Mouse (Mus musculus) MEL (cell line): Measurements from ENCODE around the gene Pfn4. TPM values are rescaled to one million over a fixed set of nuclear protein-coding genes. Genes with fewer than 3 reads are reported as not detected.

Source experiments
- DNase-seq: peaks from one replicate; pipeline ENCODE4 v3.0.0; 2011; ENCODE audit warnings: low read depth, low spot score
- H3K27ac ChIP-seq: 2 replicates; pipeline ENCODE4 v1.5.1; 2012; ENCODE audit warnings: low read depth, mild to moderate bottlenecking, control low read depth, low read length, moderate library complexity; ENCODE audit not compliant: control insufficient read depth
- H3K27me3 ChIP-seq, 2 experiments: fragments of 150-350 bp in 1 of 2; sonication (generic) in 1 of 2; 2 replicates each; pipeline ENCODE4 v1.6.1; 2012; ENCODE audit warnings: low read length in 2 of 2, mild to moderate bottlenecking in 2 of 2, improper control_type of control experiment in 1 of 2, moderate library complexity in 1 of 2; ENCODE audit not compliant: insufficient read depth in 2 of 2, control insufficient read depth in 1 of 2
- H3K36me3 ChIP-seq, 2 experiments: 2 replicates each; pipeline ENCODE4 v1.6.1; 2012 to 2014; ENCODE audit warnings: low read length in 2 of 2, improper control_type of control experiment in 1 of 2, inconsistent platforms in 1 of 2, mild to moderate bottlenecking in 1 of 2; ENCODE audit not compliant: insufficient read depth in 2 of 2, control insufficient read depth in 1 of 2
- H3K4me1 ChIP-seq, 2 experiments: fragments of 150-350 bp in 1 of 2; sonication (generic) in 1 of 2; 2 replicates each; pipeline ENCODE4 v1.6.1; 2012; ENCODE audit warnings: low read length in 2 of 2, improper control_type of control experiment in 1 of 2, mild to moderate bottlenecking in 1 of 2; ENCODE audit not compliant: insufficient read depth in 2 of 2, control insufficient read depth in 1 of 2
- H3K4me3 ChIP-seq, 2 experiments: fragments of 150-350 bp in 1 of 2; sonication (generic) in 1 of 2; 2 replicates each; pipeline ENCODE4 v1.5.1; 2012; ENCODE audit warnings: low read depth in 2 of 2, low read length in 2 of 2, mild to moderate bottlenecking in 2 of 2, moderate library complexity in 2 of 2, control low read depth in 1 of 2, improper control_type of control experiment in 1 of 2; ENCODE audit not compliant: control insufficient read depth in 1 of 2, insufficient read depth in 1 of 2
- H3K79me2 ChIP-seq: 2 replicates; pipeline ENCODE4 v1.6.1; 2012; ENCODE audit warnings: mild to moderate bottlenecking, low read length, moderate library complexity; ENCODE audit not compliant: control insufficient read depth, poor library complexity, insufficient read depth
- H3K9ac ChIP-seq: 2 replicates; pipeline ENCODE4 v1.6.1; 2012; ENCODE audit warnings: low read depth, mild to moderate bottlenecking, control low read depth, low read length, moderate library complexity; ENCODE audit not compliant: control insufficient read depth, poor library complexity, severe bottlenecking
- H3K9me3 ChIP-seq: fragments of 150-350 bp; sonication (generic); replicated peaks from 2 replicates; pipeline ENCODE4 v1.6.1; 2012; ENCODE audit warnings: mild to moderate bottlenecking, low read length, improper control_type of control experiment, moderate library complexity; ENCODE audit not compliant: insufficient read depth
- CHD1 ChIP-seq: IDR thresholded peaks from 2 replicates; pipeline ENCODE4 v1.6.1; 2012; ENCODE audit warnings: low read depth, mild to moderate bottlenecking, inconsistent platforms, low read length, improper control_type of control experiment
- CHD2 ChIP-seq: IDR thresholded peaks from 2 replicates; pipeline ENCODE4 v1.6.1; 2011; ENCODE audit warnings: low read length, improper control_type of control experiment
- E2F4 ChIP-seq: IDR thresholded peaks from 2 replicates; pipeline ENCODE4 v1.6.1; 2011; ENCODE audit warnings: low read depth, low read length, improper control_type of control experiment, borderline replicate concordance
- ELF1 ChIP-seq: IDR thresholded peaks from 2 replicates; pipeline ENCODE4 v1.6.1; 2014; ENCODE audit warnings: low read depth, mild to moderate bottlenecking, inconsistent platforms, low read length, improper control_type of control experiment, moderate library complexity
- ETS1 ChIP-seq: IDR thresholded peaks from 2 replicates; pipeline ENCODE4 v1.6.1; 2012; ENCODE audit warnings: low read depth, mild to moderate bottlenecking, inconsistent platforms, low read length, improper control_type of control experiment, moderate library complexity
- GABPA ChIP-seq: IDR thresholded peaks from 2 replicates; pipeline ENCODE4 v1.6.1; 2012; ENCODE audit warnings: low read depth, mild to moderate bottlenecking, inconsistent platforms, low read length, improper control_type of control experiment, moderate library complexity
- GATA1 ChIP-seq: IDR thresholded peaks from 2 replicates; pipeline ENCODE4 v1.6.1; 2011; ENCODE audit warnings: low read depth, low read length, improper control_type of control experiment
- HCFC1 ChIP-seq: IDR thresholded peaks from 2 replicates; pipeline ENCODE4 v1.6.1; 2012; ENCODE audit warnings: low read depth, mild to moderate bottlenecking, inconsistent platforms, low read length, improper control_type of control experiment, moderate library complexity
- JUND ChIP-seq: IDR thresholded peaks from 2 replicates; pipeline ENCODE4 v1.6.1; 2011; ENCODE audit warnings: low read depth, mild to moderate bottlenecking, improper control_type of control experiment, low read length
- MAFK ChIP-seq: IDR thresholded peaks from 2 replicates; pipeline ENCODE4 v1.6.1; 2011; ENCODE audit warnings: low read depth, mild to moderate bottlenecking, low read length, improper control_type of control experiment, borderline replicate concordance
- MXI1 ChIP-seq: IDR thresholded peaks from 2 replicates; pipeline ENCODE4 v1.6.1; 2011; ENCODE audit warnings: mild to moderate bottlenecking, low read depth, low read length, improper control_type of control experiment
- MYB ChIP-seq: IDR thresholded peaks from 2 replicates; pipeline ENCODE4 v1.6.1; 2011; ENCODE audit warnings: mild to moderate bottlenecking, low read depth, low read length, improper control_type of control experiment
- POLR2AphosphoS2 ChIP-seq: IDR thresholded peaks from 2 replicates; pipeline ENCODE4 v1.6.1; 2011; ENCODE audit warnings: low read length, improper control_type of control experiment
- RCOR1 ChIP-seq: IDR thresholded peaks from 2 replicates; pipeline ENCODE4 v1.6.1; 2012; ENCODE audit warnings: low read depth, mild to moderate bottlenecking, inconsistent platforms, low read length, improper control_type of control experiment
- SIN3A ChIP-seq: IDR thresholded peaks from 2 replicates; pipeline ENCODE4 v1.6.1; 2012; ENCODE audit warnings: low read length, improper control_type of control experiment, inconsistent platforms
- SMC3 ChIP-seq: IDR thresholded peaks from 2 replicates; pipeline ENCODE4 v1.6.1; 2011; ENCODE audit warnings: low read depth, low read length, improper control_type of control experiment
- TAL1 ChIP-seq: IDR thresholded peaks from 2 replicates; pipeline ENCODE4 v1.6.1; 2012; ENCODE audit warnings: mild to moderate bottlenecking, inconsistent platforms, low read length, moderate library complexity, mixed read lengths
- TBP ChIP-seq: IDR thresholded peaks from 2 replicates; pipeline ENCODE4 v1.8.0; 2011; ENCODE audit warnings: low read depth, low read length, improper control_type of control experiment
- USF1 ChIP-seq: IDR thresholded peaks from 2 replicates; pipeline ENCODE4 v1.6.1; 2014; ENCODE audit warnings: low read depth, mild to moderate bottlenecking, inconsistent platforms, low read length, improper control_type of control experiment, moderate library complexity
- USF2 ChIP-seq, 2 experiments: IDR thresholded peaks; 2 replicates each; pipeline ENCODE4 v1.6.1; 2011 to 2012; ENCODE audit warnings: improper control_type of control experiment in 2 of 2, low read length in 2 of 2, borderline replicate concordance in 1 of 2, inconsistent platforms in 1 of 2, low read depth in 1 of 2, mild to moderate bottlenecking in 1 of 2; ENCODE audit not compliant: insufficient read depth in 1 of 2
- ZNF384 ChIP-seq: IDR thresholded peaks from 2 replicates; pipeline ENCODE4 v1.6.1; 2012; ENCODE audit warnings: low read depth, mild to moderate bottlenecking, inconsistent platforms, low read length, improper control_type of control experiment
- polyA plus RNA-seq, 2 experiments: library from polyadenylated mRNA; stranded (reverse) in 1 of 2; unstranded in 1 of 2; fragments of >175 nt in 1 of 2; fragments of >200 nt in 1 of 2; gene quantifications; 2 replicates each; pipeline versions ENCODE4 v1.2.1 to v1.2.4; 2012; ENCODE audit warnings: low replicate concordance in 2 of 2, low read depth in 1 of 2; ENCODE audit not compliant: insufficient read length in 2 of 2, insufficient read depth in 1 of 2, missing spikeins in 1 of 2
- total RNA-seq: library from RNA; depleted of rRNA; stranded (reverse); fragments of 300-350 nt; gene quantifications from 2 replicates; pipeline ENCODE4 v1.2.3, GENCODE M21; 2012

The Pfn4 gene
- total and polyA plus RNA-seq, 3 experiments: 0.19 to 0.70 TPM; not detected in 1

DNA sequence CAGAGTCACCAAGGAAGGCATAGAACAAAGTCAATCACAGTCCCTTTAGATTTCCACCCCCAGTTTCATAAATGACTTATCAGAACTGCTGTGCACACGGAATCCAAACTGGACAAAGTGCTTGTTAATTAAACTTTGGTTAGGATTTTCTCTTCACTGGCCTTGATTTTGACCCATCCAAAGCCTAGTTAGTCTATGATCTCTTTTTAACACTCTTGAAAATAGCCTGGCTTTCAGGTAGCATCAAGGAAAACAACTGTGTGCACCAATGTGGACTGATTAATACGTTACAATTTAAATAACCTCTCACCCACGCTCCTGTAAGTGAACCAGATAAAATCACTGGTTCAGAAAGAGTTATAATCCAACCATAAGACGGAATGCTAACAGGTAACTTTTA is 42.2 kb downstream of the Pfn4 start:
- H3K4me3 ChIP-seq: no peak overlapping the region
- H3K79me2 ChIP-seq: no peaks in the 10 kb centered on the region
- no peaks in the 10 kb centered on the region for H3K36me3 ChIP-seq
- TF ChIP-seq POLR2AphosphoS2 (no peak), ZNF384 (no peak), ETS1 (no peak), CHD2 (no peak), E2F4 (no peak), MYB (no peak)
- DNase-seq: no peak
- no peaks in the 10 kb centered on the region for H3K4me1 ChIP-seq
- H3K9ac ChIP-seq: no peak overlapping the region
- H3K27ac ChIP-seq: no peak overlapping the region
- H3K9me3 ChIP-seq: no peaks in the 10 kb centered on the region
- no peaks in the 10 kb centered on the region; a peak in 2 of 4 replicates for H3K27me3 ChIP-seq

- no peak for DNase-seq
- H3K27me3 ChIP-seq: no peaks in the 10 kb centered on the region; a peak in 2 of 4 replicates
- TF ChIP-seq HCFC1: no peak
- no peak for TF ChIP-seq RCOR1
- no peak for TF ChIP-seq SIN3A
- TF ChIP-seq MAFK: no peak
- no peak for TF ChIP-seq GATA1
- TF ChIP-seq ZNF384: no peak
- no peak for TF ChIP-seq USF1
- no peak for TF ChIP-seq JUND
- TF ChIP-seq GABPA: no peak
- TF ChIP-seq TAL1: no peak
- TF ChIP-seq MXI1: no peak
- TF ChIP-seq SMC3: no peak
- no peak for TF ChIP-seq CHD1
- TF ChIP-seq E2F4: no peak
- TF ChIP-seq ELF1: no peak
- TF ChIP-seq TBP: no peak
- no peak for TF ChIP-seq USF2 (IDR thresholded peaks at IDR 0.05; ENCODE audit: borderline replicate concordance in 1 of 2, insufficient read depth in 1 of 2, low read depth in 1 of 2, low read length in 2 of 2)
- TF ChIP-seq, all 39 proteins: peak for 0
- no peak overlapping the region for H3K4me3 ChIP-seq
- no peaks in the 10 kb centered on the region for H3K9me3 ChIP-seq
- no peaks in the 10 kb centered on the region for H3K79me2 ChIP-seq
- peaks cover 0 to 5% of the 10 kb centered on the region in 2 experiments; a peak in 2 of 4 replicates for H3K36me3 ChIP-seq
- H3K27ac ChIP-seq: no peak overlapping the region
- peaks cover 0 to 3% of the 10 kb centered on the region in 2 experiments; a peak in 2 of 4 replicates for H3K4me1 ChIP-seq
- H3K9ac ChIP-seq: no peak overlapping the region
Observed at GRCm38 (mm10) chr12:4811705-4812104, 42.9 kb downstream of the Pfn4 start.
